Comparison of ENCODE assay signal across 29 mouse cellular contexts in the genomic region with DNA sequence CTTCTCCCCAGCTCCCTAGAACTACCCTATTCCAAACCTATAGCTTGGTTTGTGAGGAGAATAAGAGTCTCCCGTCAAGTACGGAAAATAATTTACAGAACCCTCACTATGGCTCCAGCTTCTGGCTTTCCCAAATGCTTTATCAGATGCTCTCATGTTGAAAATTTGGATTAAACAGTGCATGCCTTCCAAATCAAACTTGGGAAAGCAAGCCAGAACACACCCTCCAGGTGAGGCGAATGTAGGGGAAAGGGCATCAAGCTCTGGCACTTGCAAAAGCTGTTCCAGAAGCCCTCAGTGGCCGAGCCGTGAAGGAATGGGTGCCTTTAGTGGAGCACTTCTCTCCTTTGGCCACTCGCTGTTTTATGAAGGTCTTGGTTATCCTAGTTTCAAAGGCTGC.
DNase-seq lines count a peak whose midpoint lies in the region; ATAC-seq and TF ChIP-seq lines count a peak whose summit lies in the region.
"Had no signal": no experiment of that assay in that cellular context is flagged by ENCODE, and none has a peak within 500 bp of the region (broad histone marks: within the 10 kb centered on the region; RNA-seq: fewer than 3 reads in every experiment).

No protein-coding gene starts in this region.

- TF ChIP-seq CTCF in liver, adult 2 months (IDR thresholded peaks at IDR 0.05; ENCODE audit: low read depth, low read length) = no peak
- no peak for TF ChIP-seq CTCF in stomach, postnatal 0 days (IDR thresholded peaks at IDR 0.05; ENCODE audit: low read depth)

- H3K4me2 ChIP-seq in liver, embryonic 12.5 days = no peak overlapping the region
- H3K4me2 ChIP-seq in stomach, postnatal 0 days (replicated peaks; ENCODE audit: low read depth) = no peak overlapping the region
- H3K4me2 ChIP-seq: forebrain, embryonic 13.5 days; heart, embryonic 12.5 days; heart, embryonic 15.5 days; hindbrain, embryonic 14.5 days had no signal

- no peak for TF ChIP-seq EP300 in stomach, postnatal 0 days (optimal IDR thresholded peaks at IDR 0.05)

- H3K9me3 ChIP-seq in liver, embryonic 12.5 days (replicated peaks) = no peaks in the 10 kb centered on the region
- no peaks in the 10 kb centered on the region for H3K9me3 ChIP-seq in stomach, postnatal 0 days (ENCODE audit: control insufficient read depth, low read length)
- H3K9me3 ChIP-seq: forebrain, embryonic 10.5 days; forebrain, embryonic 13.5 days; G1E; heart, embryonic 12.5 days; heart, embryonic 15.5 days; hindbrain, embryonic 10.5 days had no signal

- peak overlapping the region; percentile 87 for H3K27ac ChIP-seq in liver, adult 2 months (replicated peaks; ENCODE audit: insufficient read depth, low read depth, low read length)
- no peak overlapping the region for H3K27ac ChIP-seq in liver, embryonic 12.5 days
- H3K27ac ChIP-seq in stomach, postnatal 0 days (replicated peaks) = peak overlapping the region; percentile 73
- H3K27ac ChIP-seq: forebrain, embryonic 10.5 days; forebrain, embryonic 13.5 days; gastrocnemius, adult 2 months; heart, embryonic 15.5 days; hindbrain, embryonic 10.5 days; hindbrain, embryonic 14.5 days had no signal

- H3K9ac ChIP-seq in liver, adult 2 months (ENCODE audit: low read depth, low read length) = peak overlapping the region; percentile 50; the same call in 1 of the 2 replicates
- H3K9ac ChIP-seq in liver, embryonic 12.5 days = no peak overlapping the region
- H3K9ac ChIP-seq in stomach, postnatal 0 days (ENCODE audit: low read length) = no peak overlapping the region
- H3K9ac ChIP-seq: forebrain, embryonic 13.5 days; heart, embryonic 12.5 days; heart, embryonic 15.5 days; hindbrain, embryonic 14.5 days had no signal

- TF ChIP-seq POLR2A in liver, adult 2 months (IDR thresholded peaks at IDR 0.05; ENCODE audit: extremely low read depth, insufficient read depth, low read length) = no peak

- peaks cover 51% of the 10 kb centered on the region for H3K36me3 ChIP-seq in liver, adult 2 months (ENCODE audit: control insufficient read depth, insufficient read depth, low read length)
- H3K36me3 ChIP-seq in liver, embryonic 12.5 days = peaks cover 85% of the 10 kb centered on the region
- H3K36me3 ChIP-seq in stomach, postnatal 0 days (ENCODE audit: control insufficient read depth, insufficient read depth, low read length) = peaks cover 18% of the 10 kb centered on the region

- no peak overlapping the region for H3K4me3 ChIP-seq in liver, adult 2 months (ENCODE audit: insufficient read depth, low read depth, low read length)
- H3K4me3 ChIP-seq in liver, embryonic 12.5 days = no peak overlapping the region
- H3K4me3 ChIP-seq in stomach, postnatal 0 days (ENCODE audit: low read depth, low read length) = no peak overlapping the region
- H3K4me3 ChIP-seq: forebrain, embryonic 10.5 days; forebrain, embryonic 13.5 days; gastrocnemius, adult 2 months; heart, embryonic 12.5 days; heart, embryonic 15.5 days; hindbrain, embryonic 10.5 days had no signal

- no peak for ATAC-seq in liver, embryonic 12.5 days
- no peak for ATAC-seq in stomach, postnatal 0 days (ENCODE audit: low FRiP score, low TSS enrichment)
- ATAC-seq: forebrain, embryonic 13.5 days; forebrain, embryonic 16.5 days; Patski had no signal

- peaks cover 16% of the 10 kb centered on the region; the same call in 1 of the 2 replicates for H3K79me2 ChIP-seq in liver, adult 2 months (ENCODE audit: control insufficient read depth, insufficient read depth, low read length)

- peaks cover 13% of the 10 kb centered on the region; the same call in 1 of the 2 replicates for H3K4me1 ChIP-seq in liver, adult 2 months (ENCODE audit: control insufficient read depth, insufficient read depth, low read length)
- peaks cover 8% of the 10 kb centered on the region; the same call in 1 of the 2 replicates for H3K4me1 ChIP-seq in liver, embryonic 12.5 days
- no peaks in the 10 kb centered on the region; the same call in 1 of the 2 replicates for H3K4me1 ChIP-seq in stomach, postnatal 0 days (replicated peaks; ENCODE audit: control insufficient read depth, insufficient read depth)
- H3K4me1 ChIP-seq: forebrain, embryonic 10.5 days; forebrain, embryonic 13.5 days; hindbrain, embryonic 10.5 days had no signal

- H3K27me3 ChIP-seq in liver, adult 2 months (ENCODE audit: control insufficient read depth, insufficient read depth, low read length) = no peaks in the 10 kb centered on the region
- no peaks in the 10 kb centered on the region for H3K27me3 ChIP-seq in liver, embryonic 12.5 days (replicated peaks)
- no peaks in the 10 kb centered on the region for H3K27me3 ChIP-seq in stomach, postnatal 0 days (ENCODE audit: control insufficient read depth, insufficient read depth, low read length)
- H3K27me3 ChIP-seq: CH12.LX; forebrain, embryonic 13.5 days; heart, embryonic 12.5 days; heart, embryonic 15.5 days; Patski had no signal

- DNase-seq in liver, adult 2 months (ENCODE audit: extremely low read depth, low read depth, low spot score) = peak; percentile 98
- peak; percentile 43 to 67 for DNase-seq in lung, adult 18-20 months
- no peak for DNase-seq in lung, postnatal 4 days
- DNase-seq in lung, postnatal 25 days (ENCODE audit: low spot score) = peak; percentile 41
- DNase-seq in lung, postnatal 10 days = no peak
- peak; percentile 51 for DNase-seq in stomach, postnatal 0 days (ENCODE audit: low spot score)
- no peak for DNase-seq in gastrocnemius, adult 8-10 months (ENCODE audit: low spot score in 2 of 2)
- DNase-seq: adrenal gland, postnatal 10 days; adrenal gland, postnatal 36 days; B cell, adult 2 months; cerebellum, adult 18-20 months; cerebellum, adult 9-10 months; cerebellum, postnatal 14 days; gastrocnemius, adult 2 months; gastrocnemius, postnatal 25 days; heart, adult 18-20 months; heart, postnatal 10 days; heart, postnatal 36 days had no signal

- 24% methylated on average over 6 of the region's 6 CpGs for WGBS in liver, adult 2 months
- WGBS in liver, embryonic 12.5 days (ENCODE audit: insufficient replicate concordance) = 84% methylated on average over 6 of the region's 6 CpGs
- WGBS in stomach, postnatal 0 days = 65% methylated on average over 6 of the region's 6 CpGs

Comparison
In these comparisons a context has a peak if more than half of its experiments do, and no peak if none do; other contexts are left out.
1. DNase-seq: peak in liver, adult 2 months (single experiment), lung, adult 18-20 months (2 of 2), lung, postnatal 25 days (single experiment) and stomach, postnatal 0 days (single experiment); none in lung, postnatal 4 days (0 of 2), lung, postnatal 10 days (single experiment) and gastrocnemius, adult 8-10 months (0 of 2).